Mouse (Mus musculus) ES-Bruce4 (cell line): ENCODE measurements around the gene Zer1. TPM values are rescaled to one million over a fixed set of nuclear protein-coding genes. Genes with fewer than 3 reads are reported as not detected.

Experiments
- H3K27ac ChIP-seq: 2 replicates; pipeline ENCODE4 v1.5.1; 2012; ENCODE audit warnings: low read length, inconsistent platforms; ENCODE audit not compliant: insufficient read depth
- H3K27me3 ChIP-seq: 2 replicates; pipeline ENCODE4 v1.6.1; 2012; ENCODE audit warnings: mild to moderate bottlenecking, low read length, inconsistent platforms; ENCODE audit not compliant: control insufficient read depth, poor library complexity, insufficient read depth, severe bottlenecking
- H3K36me3 ChIP-seq: 2 replicates; pipeline ENCODE4 v1.6.1; 2012; ENCODE audit warnings: inconsistent platforms, mild to moderate bottlenecking, low read length, moderate library complexity; ENCODE audit not compliant: control insufficient read depth, poor library complexity, insufficient read depth, severe bottlenecking
- H3K4me1 ChIP-seq: one replicate; pipeline ENCODE4 v1.8.1; 2011; ENCODE audit warnings: low read length; ENCODE audit not compliant: control insufficient read depth, insufficient read depth
- H3K4me3 ChIP-seq: 2 replicates; pipeline ENCODE4 v1.5.1; 2011; ENCODE audit warnings: low read depth, mild to moderate bottlenecking, low read length
- H3K9ac ChIP-seq: 2 replicates; pipeline ENCODE4 v1.6.1; 2012; ENCODE audit warnings: low read depth, mild to moderate bottlenecking, inconsistent platforms; ENCODE audit not compliant: poor library complexity, severe bottlenecking
- H3K9me3 ChIP-seq: replicated peaks from 2 replicates; pipeline ENCODE4 v1.6.1; 2012; ENCODE audit warnings: mild to moderate bottlenecking, low read length, inconsistent platforms; ENCODE audit not compliant: control insufficient read depth, poor library complexity, insufficient read depth, severe bottlenecking
- CTCF ChIP-seq: IDR thresholded peaks from one replicate; pipeline ENCODE4 v1.8.1; 2011; ENCODE audit warnings: low read depth, low read length
- EP300 ChIP-seq: IDR thresholded peaks from 2 replicates; pipeline ENCODE4 v1.6.1; 2011; ENCODE audit warnings: low read depth, low read length; ENCODE audit not compliant: insufficient read depth
- POLR2A ChIP-seq: IDR thresholded peaks from one replicate; pipeline ENCODE4 v1.8.1; 2011; ENCODE audit warnings: low read length; ENCODE audit not compliant: insufficient read depth
- polyA plus RNA-seq: library from polyadenylated mRNA; stranded (reverse); fragments of >200 nt; gene quantifications from 2 replicates; pipeline ENCODE4 v1.2.4, GENCODE M21; 2011; ENCODE audit warnings: low read depth; ENCODE audit not compliant: missing spikeins, insufficient read depth, insufficient read length

Gene Zer1
- polyA plus RNA-seq, 1 experiment: 33.8 TPM

- H3K27ac ChIP-seq: peak within 1 kb of the TSS; percentile 83
- H3K4me3 ChIP-seq: peak within 1 kb of the TSS; percentile 82
- H3K4me1 ChIP-seq: peaks cover 6% of the 10 kb centered on the region
- H3K9me3 ChIP-seq: no peaks in the 10 kb centered on the region
- no peak for TF ChIP-seq EP300
- peak; percentile 98 for TF ChIP-seq CTCF
- no peak for TF ChIP-seq POLR2A
- H3K36me3 ChIP-seq: peaks cover 2% of the 10 kb centered on the region
- H3K9ac ChIP-seq: peak within 1 kb of the TSS; percentile 89
- no peaks in the 10 kb centered on the region for H3K27me3 ChIP-seq
Measured at GRCm38 (mm10) chr2:30077502-30078348, 46.7 kb downstream of the Zer1 start, which contains the start of gene Pkn3. TSS of gene Pkn3 (plus strand) at chr2:30077684.

- H3K9ac ChIP-seq: no peak overlapping the region
- H3K27ac ChIP-seq: peak overlapping the region; percentile 82
- no peak overlapping the region for H3K4me3 ChIP-seq
- TF ChIP-seq CTCF: no peak
- TF ChIP-seq POLR2A: no peak
- no peak for TF ChIP-seq EP300
- H3K9me3 ChIP-seq: no peaks in the 10 kb centered on the region
- no peaks in the 10 kb centered on the region for H3K27me3 ChIP-seq
- H3K36me3 ChIP-seq: peaks cover 7% of the 10 kb centered on the region
- peaks cover 6% of the 10 kb centered on the region for H3K4me1 ChIP-seq
Measured at GRCm38 (mm10) chr2:30076959-30077358, 47.4 kb downstream of the Zer1 start.

- Histone ChIP-seq H3K4me3 (no peak overlapping the region), H3K36me3 (peaks cover 10% of the 10 kb centered on the region), H3K27ac (peak overlapping the region; percentile 3; the same call in 1 of the 2 replicates), H3K27me3 (no peaks in the 10 kb centered on the region), H3K4me1 (peaks cover 6% of the 10 kb centered on the region), H3K9ac (no peak overlapping the region), H3K9me3 (no peaks in the 10 kb centered on the region)
- no peak for TF ChIP-seq POLR2A
- TF ChIP-seq CTCF: no peak
- no peak for TF ChIP-seq EP300
Measured at GRCm38 (mm10) chr2:30076439-30076838, 47.9 kb downstream of the Zer1 start.

- TF ChIP-seq EP300 (no peak), POLR2A (no peak), CTCF (no peak)
- H3K27ac ChIP-seq: no peak overlapping the region
Measured at GRCm38 (mm10) chr2:30075625-30076024, 48.8 kb downstream of the Zer1 start.

GRCm38 (mm10) chr2:30073285-30073684 is 51.1 kb downstream of the Zer1 start:
- no peak overlapping the region for H3K9ac ChIP-seq
- no peaks in the 10 kb centered on the region for H3K4me1 ChIP-seq
- no peaks in the 10 kb centered on the region for H3K9me3 ChIP-seq
- TF ChIP-seq EP300: no peak
- TF ChIP-seq CTCF: no peak
- no peak for TF ChIP-seq POLR2A
- H3K27me3 ChIP-seq: no peaks in the 10 kb centered on the region
- peaks cover 35% of the 10 kb centered on the region for H3K36me3 ChIP-seq
- peak overlapping the region; percentile 37 for H3K27ac ChIP-seq
- no peak overlapping the region for H3K4me3 ChIP-seq

More at GRCm38 (mm10) chr2:30075625-30076024, 48.8 kb downstream of the Zer1 start:
- H3K9ac ChIP-seq: no peak overlapping the region
- peaks cover 6% of the 10 kb centered on the region for H3K4me1 ChIP-seq
- H3K9me3 ChIP-seq: no peaks in the 10 kb centered on the region
- H3K36me3 ChIP-seq: peaks cover 12% of the 10 kb centered on the region
- no peaks in the 10 kb centered on the region for H3K27me3 ChIP-seq
- no peak overlapping the region for H3K4me3 ChIP-seq

DNA sequence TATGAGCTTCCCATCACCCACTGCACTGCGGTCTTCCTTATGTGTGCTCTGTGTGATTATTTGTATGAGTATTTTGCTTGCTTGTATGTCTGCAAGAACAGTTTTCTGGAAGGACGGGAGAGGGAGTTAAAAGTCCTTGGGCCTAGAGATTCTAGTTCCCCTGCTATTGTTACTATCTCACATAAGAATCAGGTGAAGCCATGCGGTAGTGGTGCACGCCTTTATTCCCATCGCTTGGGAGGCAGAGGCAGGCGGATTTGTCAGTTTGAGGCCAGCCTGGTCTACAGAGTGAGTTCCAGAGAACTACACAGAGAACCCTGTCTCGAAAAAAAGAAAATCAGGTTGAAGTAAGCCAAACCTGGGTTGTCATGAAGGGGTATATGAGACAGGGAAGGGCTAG is 51.5 kb downstream of the Zer1 start:
- TF ChIP-seq CTCF (no peak), POLR2A (no peak), EP300 (no peak)
- H3K4me1 ChIP-seq: no peaks in the 10 kb centered on the region
- peaks cover 38% of the 10 kb centered on the region for H3K36me3 ChIP-seq
- H3K9me3 ChIP-seq: no peaks in the 10 kb centered on the region
- peak overlapping the region; percentile 37; the same call in 1 of the 2 replicates for H3K27ac ChIP-seq
- no peak overlapping the region for H3K9ac ChIP-seq
- H3K27me3 ChIP-seq: no peaks in the 10 kb centered on the region
- H3K4me3 ChIP-seq: no peak overlapping the region
